Mouse (Mus musculus): Measurements from ENCODE around the gene Fry. TPM values are rescaled to one million over a fixed set of nuclear protein-coding genes. Genes with fewer than 3 reads are reported as not detected.

The Fry gene
- total RNA-seq, 2 experiments from 2014 or later = 73.5 to 85.7 TPM

DNA sequence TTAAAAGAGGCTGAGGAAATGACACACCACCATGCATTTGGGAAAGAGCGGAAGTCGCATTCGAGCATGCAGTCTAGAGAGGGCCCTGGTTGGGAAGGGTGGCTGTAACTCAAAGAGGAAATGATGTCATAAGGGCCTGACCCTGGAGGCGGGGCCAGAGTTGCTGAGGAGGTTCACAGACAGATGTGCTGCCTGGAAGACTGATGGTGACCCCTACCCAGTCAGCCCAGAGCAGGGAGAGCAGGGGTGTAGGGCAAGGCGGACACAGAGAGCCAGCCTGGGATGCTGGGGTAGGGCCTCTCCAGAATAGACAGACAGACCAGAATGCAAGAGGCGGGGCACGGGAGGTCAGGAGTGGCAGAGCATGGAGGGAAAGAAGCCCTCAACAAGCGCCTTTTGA is 290.5 kb downstream of the Fry start:
- intact Hi-C loops (cut with DNase I) = no loop called here
- Histone ChIP-seq H3K27ac (no peak overlapping the region), H3K4me3 (no peak overlapping the region)
- no peak for DNase-seq
- no peak for TF ChIP-seq CTCF (IDR thresholded peaks at IDR 0.05)

DNA sequence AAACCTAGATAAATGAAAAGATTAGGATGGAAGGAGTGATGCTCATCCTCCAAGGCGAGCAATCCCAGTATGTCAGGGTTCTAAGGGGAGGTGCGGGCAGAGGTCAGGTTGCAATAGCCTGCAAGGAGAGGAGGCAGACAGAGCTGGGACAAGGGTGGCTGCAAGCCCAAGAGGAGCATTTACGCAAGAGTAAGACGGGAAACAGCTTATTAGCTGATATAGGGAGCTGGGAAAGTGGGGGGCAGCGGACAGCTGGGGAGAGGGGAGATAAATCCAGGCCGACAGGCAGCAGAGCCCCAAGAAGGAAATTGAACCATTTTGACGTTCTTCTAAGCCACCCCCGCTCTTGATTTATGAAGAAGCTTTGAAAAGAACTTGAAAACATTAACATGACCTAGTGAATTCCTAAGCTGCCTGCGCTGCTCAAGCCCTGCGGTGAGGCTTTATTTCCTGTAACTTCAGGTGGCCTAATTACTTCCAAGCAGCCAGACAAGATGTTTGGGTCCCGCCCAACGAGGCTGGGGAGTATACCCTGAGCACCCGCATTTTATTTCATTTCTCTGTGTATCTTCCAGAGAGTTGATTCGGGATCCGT is 291.1 kb downstream of the Fry start:
- no peak for TF ChIP-seq CTCF (IDR thresholded peaks at IDR 0.05)
- no peak overlapping the region for H3K27ac ChIP-seq
- DNase-seq = no peak
- H3K4me3 ChIP-seq = no peak overlapping the region
- intact Hi-C loops (cut with DNase I) = no loop called here

- TF ChIP-seq CTCF (IDR thresholded peaks at IDR 0.05) = no peak
- Histone ChIP-seq H3K4me3 (no peak overlapping the region), H3K27ac (no peak overlapping the region)
- intact Hi-C loops (cut with DNase I) = no loop called here
- DNase-seq = no peak
These were observed 294.5 kb downstream of the Fry start for GRCm38 (mm10) chr5:150412750-150413450.

DNA sequence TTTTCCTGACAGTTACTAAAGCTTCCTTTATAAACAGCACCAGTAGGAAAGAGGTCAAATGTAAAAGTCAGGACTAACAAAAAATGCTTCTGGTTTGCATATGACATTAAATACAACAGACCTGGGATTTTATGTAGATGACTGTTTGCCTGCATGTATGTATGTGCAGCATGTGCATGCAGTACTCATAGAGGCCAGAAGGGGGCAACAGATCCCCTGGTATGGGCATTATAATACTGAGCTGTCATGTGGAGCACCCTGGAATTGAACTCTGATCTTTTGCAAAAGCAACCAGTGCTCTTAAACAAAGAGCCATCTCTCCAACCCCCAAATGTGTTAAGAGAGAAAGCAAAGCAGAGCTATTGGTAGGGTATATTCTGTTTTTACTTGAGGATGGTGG is 296.4 kb downstream of the Fry start:
- TF ChIP-seq CTCF (IDR thresholded peaks at IDR 0.05) = peak; percentile 32; the same call in 1 of the 2 replicates
- intact Hi-C loops (cut with DNase I) = no loop called here
- Histone ChIP-seq H3K27ac (no peak overlapping the region), H3K4me3 (no peak overlapping the region)
- DNase-seq = no peak

DNA sequence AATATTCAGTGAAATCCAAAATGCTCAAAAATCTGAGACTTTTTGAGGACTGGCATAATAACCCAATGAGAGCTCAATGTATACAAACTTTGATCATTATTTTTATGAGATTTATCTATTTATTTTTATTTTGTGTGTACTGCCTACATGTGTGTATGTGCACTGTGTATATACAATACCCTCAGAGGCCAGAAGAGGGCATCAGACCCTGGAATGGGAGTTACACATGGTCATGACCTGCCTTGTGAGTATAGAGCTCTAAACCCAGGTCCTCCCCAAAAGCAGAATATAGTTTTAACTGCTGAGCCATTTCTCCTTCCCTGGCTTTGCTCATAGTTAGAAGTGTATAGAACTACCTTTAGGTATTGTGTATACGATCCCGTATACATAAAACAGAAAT is 298.8 kb downstream of the Fry start:
- peak; percentile 19; the same call in 1 of the 2 replicates for TF ChIP-seq CTCF (IDR thresholded peaks at IDR 0.05)
- no peak overlapping the region for H3K27ac ChIP-seq
- no peak overlapping the region for H3K4me3 ChIP-seq
- DNase-seq = no peak
- intact Hi-C loops (cut with DNase I) = no loop called here

- no peak overlapping the region for H3K27ac ChIP-seq
- intact Hi-C loops (cut with DNase I) = no loop called here
These were observed 299.6 kb downstream of the Fry start for GRCm38 (mm10) chr5:150418035-150418434.

GRCm38 (mm10) chr5:150425038-150425437 is 306.6 kb downstream of the Fry start:
- H3K27ac ChIP-seq = no peak overlapping the region
- H3K4me3 ChIP-seq = no peak overlapping the region
- DNase-seq = no peak
- TF ChIP-seq CTCF (IDR thresholded peaks at IDR 0.05) = no peak
- intact Hi-C loops (cut with DNase I) = no loop called here

More at GRCm38 (mm10) chr5:150418035-150418434, 299.6 kb downstream of the Fry start:
- DNase-seq = no peak
- TF ChIP-seq CTCF (IDR thresholded peaks at IDR 0.05) = no peak
- H3K4me3 ChIP-seq = no peak overlapping the region

DNA sequence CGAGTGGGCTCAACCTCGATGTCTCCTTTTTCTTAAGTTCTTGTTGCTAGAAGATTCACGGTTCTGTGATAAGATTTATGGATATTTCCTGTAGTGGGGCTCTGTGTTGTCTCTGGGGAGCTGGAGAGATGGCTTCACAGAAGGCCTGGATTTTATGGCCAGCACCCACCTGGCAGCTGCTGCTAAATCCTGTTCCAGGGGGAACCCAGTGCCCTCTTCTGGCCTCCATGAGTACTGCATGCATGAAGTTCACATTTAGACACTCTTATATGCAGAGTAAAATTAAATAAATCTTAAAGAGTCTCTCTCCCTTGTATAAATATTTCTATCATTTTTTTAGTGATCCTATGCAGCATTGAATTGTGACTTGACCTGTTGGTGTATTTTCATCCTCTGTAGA is 308.1 kb downstream of the Fry start:
- peak; percentile 74 for TF ChIP-seq CTCF (IDR thresholded peaks at IDR 0.05)
- peak; percentile 44 for DNase-seq
- no peak overlapping the region for H3K4me3 ChIP-seq
- no peak overlapping the region for H3K27ac ChIP-seq
- intact Hi-C loops (cut with DNase I) = no loop called here

DNA sequence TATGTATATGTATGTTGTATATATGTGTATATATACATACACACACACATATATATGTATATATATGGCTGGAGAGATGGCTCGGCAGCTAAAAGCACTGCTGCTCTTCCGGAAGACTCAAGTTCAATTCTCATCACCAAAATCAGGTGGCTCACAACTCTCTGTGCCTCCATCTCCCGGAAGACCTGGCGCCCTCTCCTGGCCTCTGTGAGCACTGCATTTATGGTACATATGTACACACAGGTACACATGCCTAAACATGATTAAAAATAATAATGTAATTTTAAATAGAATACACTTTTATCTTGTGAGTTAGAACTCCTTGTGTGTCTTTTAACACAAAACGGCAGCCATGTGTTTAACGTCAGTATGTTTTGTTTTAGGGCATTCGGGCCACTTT is 312.8 kb downstream of the Fry start:
- TF ChIP-seq CTCF (IDR thresholded peaks at IDR 0.05) = peak; percentile 70
- no peak overlapping the region for H3K4me3 ChIP-seq
- no peak overlapping the region for H3K27ac ChIP-seq
- peak; percentile 32 for DNase-seq
- intact Hi-C loops (cut with DNase I) = no loop called here

DNA sequence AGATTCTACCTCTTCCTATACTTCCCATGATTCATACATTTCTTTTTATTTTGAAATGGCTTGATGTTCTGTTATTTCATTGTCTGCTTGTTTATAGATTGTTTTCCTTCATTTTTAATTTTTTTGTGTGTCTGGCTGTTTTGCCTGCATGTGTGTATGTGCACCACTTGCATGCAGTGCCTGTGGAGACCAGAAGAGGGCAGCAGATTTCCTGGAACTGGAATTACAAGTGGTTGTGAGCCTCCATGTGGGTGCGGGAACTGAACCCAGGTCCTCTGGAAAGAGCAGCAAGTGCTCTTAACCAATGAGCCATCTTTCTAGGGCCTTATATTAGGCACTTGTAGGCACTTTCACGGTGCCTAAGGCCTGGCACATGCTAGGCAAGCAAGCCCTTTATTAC is 314.5 kb downstream of the Fry start:
- no peak overlapping the region for H3K27ac ChIP-seq
- H3K4me3 ChIP-seq = no peak overlapping the region
- intact Hi-C loops (cut with DNase I) = no loop called here
- no peak for DNase-seq
- peak; percentile 31 for TF ChIP-seq CTCF (IDR thresholded peaks at IDR 0.05)

DNA sequence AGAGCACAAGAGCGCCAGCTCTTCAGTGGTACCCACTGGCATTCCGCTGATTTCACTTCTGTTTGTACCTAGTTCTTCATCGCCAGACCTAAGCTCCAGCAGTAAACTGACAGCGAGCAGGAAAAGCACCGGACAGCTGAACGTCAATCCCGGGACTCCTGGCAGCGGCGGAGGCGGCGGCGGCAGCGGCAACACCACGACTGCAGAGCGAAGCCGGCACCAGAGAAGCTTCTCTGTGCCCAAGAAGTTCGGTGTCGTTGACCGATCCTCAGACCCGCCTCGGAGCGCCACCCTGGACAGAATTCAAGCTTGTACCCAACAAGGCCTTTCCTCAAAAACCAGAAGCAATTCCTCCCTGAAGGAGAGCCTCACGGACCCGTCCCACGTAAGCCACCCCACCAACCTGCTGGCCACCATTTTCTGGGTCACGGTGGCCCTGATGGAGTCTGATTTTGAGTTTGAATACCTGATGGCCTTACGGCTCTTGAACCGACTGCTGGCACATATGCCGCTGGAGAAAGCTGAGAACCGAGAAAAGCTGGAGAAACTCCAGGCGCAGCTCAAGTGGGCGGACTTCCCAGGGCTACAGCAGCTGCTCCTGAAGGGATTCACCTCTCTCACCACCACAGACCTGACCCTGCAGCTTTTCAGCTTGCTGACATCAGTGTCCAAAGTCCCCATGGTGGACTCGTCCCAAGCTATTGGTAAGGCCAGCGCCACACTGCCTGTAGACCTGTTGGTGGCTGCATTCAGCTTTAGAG is 318.4 kb downstream of the Fry start:
- intact Hi-C loops (cut with DNase I) = no loop called here
- Histone ChIP-seq H3K4me3 (peak overlapping the region; percentile 58), H3K27ac (peak overlapping the region; percentile 87)
- DNase-seq = peak; percentile 90
- no peak for TF ChIP-seq CTCF (IDR thresholded peaks at IDR 0.05)

DNA sequence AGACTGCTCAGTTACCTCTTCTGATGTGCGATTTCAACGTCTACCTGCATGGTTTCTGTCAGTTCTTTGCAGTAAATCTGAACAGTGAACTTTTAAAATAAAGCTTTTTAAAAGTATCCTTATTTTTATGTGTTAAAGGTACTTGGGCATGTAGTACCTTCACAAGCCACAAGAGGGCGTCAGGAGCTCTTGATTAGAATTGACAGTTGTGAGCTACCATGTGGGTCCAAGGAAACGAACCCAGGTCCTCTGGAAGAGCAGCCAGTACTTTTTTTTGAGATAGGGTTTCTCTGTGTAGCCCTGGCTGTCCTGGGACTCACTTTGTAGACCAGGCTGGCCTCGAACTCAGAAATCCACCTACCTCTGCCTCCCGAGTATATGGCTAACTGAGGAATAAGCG is 323.2 kb downstream of the Fry start:
- intact Hi-C loops (cut with DNase I) = loop anchor here (2.0 to 10.0 kb wide), 3 partner anchors 41 to 223 kb away; partner anchors contain the start of gene N4bp2l2
- no peak overlapping the region for H3K27ac ChIP-seq
- peak; percentile 45 for DNase-seq
- H3K4me3 ChIP-seq = no peak overlapping the region
- TF ChIP-seq CTCF (IDR thresholded peaks at IDR 0.05) = peak; percentile 78
